Mouse (Mus musculus): ENCODE measurements around the gene Ccdc8. TPM values are rescaled to one million over a fixed set of nuclear protein-coding genes. Genes with fewer than 3 reads are reported as not detected.

The Ccdc8 gene
- polyA plus RNA-seq, 1 experiment: 21.0 TPM

GRCm38 (mm10) chr7:16956410-16957265, 35.9 kb upstream of the Ccdc8 start:
- H3K79me2 ChIP-seq (ENCODE audit: control insufficient read depth, insufficient read depth): no peaks in the 10 kb centered on the region
- no peaks in the 10 kb centered on the region for H3K27me3 ChIP-seq (ENCODE audit: control insufficient read depth, insufficient read depth, insufficient read length)
- H3K4me3 ChIP-seq: no peak overlapping the region
- H3K36me3 ChIP-seq (ENCODE audit: control insufficient read depth, insufficient read depth): no peaks in the 10 kb centered on the region
- no peak overlapping the region for H3ac ChIP-seq (ENCODE audit: control insufficient read depth, insufficient read length)
- peak; percentile 21 to 80 (median 37) for TF ChIP-seq MYOG (IDR thresholded peaks at IDR 0.05; ENCODE audit: control insufficient read depth in 1 of 3, insufficient read depth in 1 of 3, insufficient read length in 2 of 3, low read depth in 2 of 3)
- no peak for TF ChIP-seq MAX (IDR thresholded peaks at IDR 0.05; ENCODE audit: low read depth)
- no peak for TF ChIP-seq TCF12 (IDR thresholded peaks at IDR 0.05; ENCODE audit: insufficient read depth, poor library complexity, severe bottlenecking)
- peak; percentile 73 to 76 (median 75) for TF ChIP-seq MYOD1 (IDR thresholded peaks at IDR 0.05; ENCODE audit: control insufficient read depth in 1 of 3, insufficient read length in 2 of 3, low read depth in 2 of 3)
- TF ChIP-seq E2F4 (IDR thresholded peaks at IDR 0.05; ENCODE audit: insufficient read depth): no peak
- no peak for TF ChIP-seq CEBPB (IDR thresholded peaks at IDR 0.05; ENCODE audit: insufficient read depth, poor library complexity, severe bottlenecking)
- H3K4me2 ChIP-seq (ENCODE audit: low read depth): peak overlapping the region; percentile 80

- no peaks in the 10 kb centered on the region for H3K27me3 ChIP-seq (ENCODE audit: control insufficient read depth, insufficient read depth, insufficient read length)
- no peak within 1 kb of the TSS for H3K4me3 ChIP-seq
- no peak within 1 kb of the TSS for H3K4me2 ChIP-seq (ENCODE audit: low read depth)
These were observed 32.8 kb upstream of the Ccdc8 start, which contains the start of gene Pnmal1 for GRCm38 (mm10) chr7:16959539-16960187. Gene Pnmal1 (plus strand): TSS chr7:16959679.

GRCm38 (mm10) chr7:16961678-16962077, 30.8 kb upstream of the Ccdc8 start:
- H3ac ChIP-seq (ENCODE audit: control insufficient read depth, insufficient read length): no peak overlapping the region
- no peak overlapping the region for H3K4me2 ChIP-seq (ENCODE audit: low read depth)
- H3K36me3 ChIP-seq (ENCODE audit: control insufficient read depth, insufficient read depth): no peaks in the 10 kb centered on the region
- H3K27me3 ChIP-seq (ENCODE audit: control insufficient read depth, insufficient read depth, insufficient read length): no peaks in the 10 kb centered on the region
- H3K79me2 ChIP-seq (ENCODE audit: control insufficient read depth, insufficient read depth): no peaks in the 10 kb centered on the region
- H3K4me3 ChIP-seq: no peak overlapping the region
- no peak for TF ChIP-seq POLR2A (IDR thresholded peaks at IDR 0.05; ENCODE audit: insufficient read length, low read depth)
- no peak for TF ChIP-seq SRF (IDR thresholded peaks at IDR 0.05; ENCODE audit: control insufficient read depth, insufficient read length, low read depth)
- TF ChIP-seq TCF3 (IDR thresholded peaks at IDR 0.05; ENCODE audit: insufficient read length, low read depth): no peak
- no peak for TF ChIP-seq MAX (IDR thresholded peaks at IDR 0.05; ENCODE audit: low read depth)
- TF ChIP-seq REST (IDR thresholded peaks at IDR 0.05; ENCODE audit: insufficient read depth, insufficient read length): no peak
- no peak for TF ChIP-seq CEBPB (IDR thresholded peaks at IDR 0.05; ENCODE audit: insufficient read depth, poor library complexity, severe bottlenecking)
- TF ChIP-seq MYOD1 (IDR thresholded peaks at IDR 0.05; ENCODE audit: control insufficient read depth in 1 of 3, insufficient read length in 2 of 3, low read depth in 2 of 3): no peak
- no peak for TF ChIP-seq E2F4 (IDR thresholded peaks at IDR 0.05; ENCODE audit: insufficient read depth)
- no peak for TF ChIP-seq USF1 (IDR thresholded peaks at IDR 0.05; ENCODE audit: low read depth)
- TF ChIP-seq POLR2AphosphoS2 (IDR thresholded peaks at IDR 0.05; ENCODE audit: insufficient read length, low read depth): no peak
- TF ChIP-seq MYOG (IDR thresholded peaks at IDR 0.05; ENCODE audit: control insufficient read depth in 1 of 3, insufficient read depth in 1 of 3, insufficient read length in 2 of 3, low read depth in 2 of 3): no peak
- TF ChIP-seq TCF12 (IDR thresholded peaks at IDR 0.05; ENCODE audit: insufficient read depth, poor library complexity, severe bottlenecking): no peak

More at GRCm38 (mm10) chr7:16959539-16960187, 32.8 kb upstream of the Ccdc8 start, which contains the start of gene Pnmal1:
- no peaks in the 10 kb centered on the region for H3K36me3 ChIP-seq (ENCODE audit: control insufficient read depth, insufficient read depth)
- no peaks in the 10 kb centered on the region for H3K79me2 ChIP-seq (ENCODE audit: control insufficient read depth, insufficient read depth)
- no peak for TF ChIP-seq TCF3 (IDR thresholded peaks at IDR 0.05; ENCODE audit: insufficient read length, low read depth)
- TF ChIP-seq TCF12 (IDR thresholded peaks at IDR 0.05; ENCODE audit: insufficient read depth, poor library complexity, severe bottlenecking): no peak
- H3ac ChIP-seq (ENCODE audit: control insufficient read depth, insufficient read length): no peak within 1 kb of the TSS

- Histone ChIP-seq H3K36me3 (ENCODE audit: control insufficient read depth, insufficient read depth) (no peaks in the 10 kb centered on the region), H3K79me2 (ENCODE audit: control insufficient read depth, insufficient read depth) (no peaks in the 10 kb centered on the region), H3K4me3 (no peak overlapping the region), H3K4me2 (ENCODE audit: low read depth) (no peak overlapping the region), H3K27me3 (ENCODE audit: control insufficient read depth, insufficient read depth, insufficient read length) (no peaks in the 10 kb centered on the region), H3ac (ENCODE audit: control insufficient read depth, insufficient read length) (no peak overlapping the region)
- TF ChIP-seq SRF (IDR thresholded peaks at IDR 0.05; ENCODE audit: control insufficient read depth, insufficient read length, low read depth): no peak
- TF ChIP-seq CEBPB (IDR thresholded peaks at IDR 0.05; ENCODE audit: insufficient read depth, poor library complexity, severe bottlenecking): no peak
- TF ChIP-seq USF1 (IDR thresholded peaks at IDR 0.05; ENCODE audit: low read depth): no peak
- TF ChIP-seq TCF12 (IDR thresholded peaks at IDR 0.05; ENCODE audit: insufficient read depth, poor library complexity, severe bottlenecking): no peak
- no peak for TF ChIP-seq TCF3 (IDR thresholded peaks at IDR 0.05; ENCODE audit: insufficient read length, low read depth)
- TF ChIP-seq MAX (IDR thresholded peaks at IDR 0.05; ENCODE audit: low read depth): no peak
- TF ChIP-seq REST (IDR thresholded peaks at IDR 0.05; ENCODE audit: insufficient read depth, insufficient read length): no peak
- no peak for TF ChIP-seq E2F4 (IDR thresholded peaks at IDR 0.05; ENCODE audit: insufficient read depth)
- no peak for TF ChIP-seq MYOG (IDR thresholded peaks at IDR 0.05; ENCODE audit: control insufficient read depth in 1 of 3, insufficient read depth in 1 of 3, insufficient read length in 2 of 3, low read depth in 2 of 3)
- no peak for TF ChIP-seq POLR2A (IDR thresholded peaks at IDR 0.05; ENCODE audit: insufficient read length, low read depth)
These were observed 24.1 kb upstream of the Ccdc8 start for GRCm38 (mm10) chr7:16968414-16968813.

All from myocyte (in vitro differentiated cells).